Mouse (Mus musculus) neural tube, embryonic 14.5 days (tissue): ENCODE results near the gene Lsp1. TPM values are rescaled to one million over a fixed set of nuclear protein-coding genes. Genes with fewer than 3 reads are reported as not detected.

Experiments
- ATAC-seq: fragments of 200-750 bp; cut with Nextera tagmentation; 2 replicates; pipeline ENCODE4 v1.8.0; 2017; ENCODE audit warnings: low read depth, mild to moderate bottlenecking, moderate TSS enrichment, moderate library complexity
- H3K27ac ChIP-seq: fragments of 300-500 bp; sonication (generic); 2 replicates; pipeline ENCODE4 v1.5.1; 2014; ENCODE audit warnings: low read depth, mild to moderate bottlenecking, control low read depth, low read length, moderate library complexity, mixed read lengths
- H3K27me3 ChIP-seq: fragments of 300-500 bp; sonication (generic); 2 replicates; pipeline ENCODE4 v1.6.1; 2014; ENCODE audit warnings: low read length; ENCODE audit not compliant: control insufficient read depth, insufficient read depth
- H3K36me3 ChIP-seq: fragments of 300-500 bp; sonication (generic); 2 replicates; pipeline ENCODE4 v1.6.1; 2014; ENCODE audit warnings: low read length, mixed read lengths; ENCODE audit not compliant: control insufficient read depth, insufficient read depth
- H3K4me1 ChIP-seq: fragments of 300-500 bp; sonication (generic); 2 replicates; pipeline ENCODE4 v1.6.1; 2014; ENCODE audit warnings: low read length; ENCODE audit not compliant: control insufficient read depth, insufficient read depth
- H3K4me2 ChIP-seq: fragments of 300-500 bp; sonication (generic); 2 replicates; pipeline ENCODE4 v1.6.1; 2014; ENCODE audit warnings: mild to moderate bottlenecking, low read depth, low read length, control low read depth
- H3K4me3 ChIP-seq: fragments of 300-500 bp; sonication (generic); 2 replicates; pipeline ENCODE4 v1.5.1; 2014; ENCODE audit warnings: low read depth, low read length, control low read depth, mixed read lengths
- H3K9ac ChIP-seq: fragments of 300-500 bp; sonication (generic); replicated peaks from 2 replicates; pipeline ENCODE4 v1.6.1; 2014; ENCODE audit warnings: low read depth, mild to moderate bottlenecking, control low read depth, low read length, mixed read lengths
- H3K9me3 ChIP-seq: fragments of 300-500 bp; sonication (generic); 2 replicates; pipeline ENCODE4 v1.6.1; 2016; ENCODE audit warnings: low read length; ENCODE audit not compliant: control insufficient read depth
- WGBS: fragments of 180-500 bp; shearing (Covaris S2); extraction: QIAGEN DNeasy Blood & Tissue Kit; methylation state at CpG from one replicate; pipeline ENCODE4 v1.1.7; 2014; 5-methylcytosine and 5-hydroxymethylcytosine counted together
- polyA plus RNA-seq: library from polyadenylated mRNA; unstranded; fragments of >200 nt; fragmentation: Nextera tagmentation; extraction: Ambion mirVana; gene quantifications from 2 replicates; pipeline ENCODE4 v1.2.1, GENCODE M21; 2014

The Lsp1 gene
- polyA plus RNA-seq, 1 experiment from 2014 or later: 3.9 TPM

DNA sequence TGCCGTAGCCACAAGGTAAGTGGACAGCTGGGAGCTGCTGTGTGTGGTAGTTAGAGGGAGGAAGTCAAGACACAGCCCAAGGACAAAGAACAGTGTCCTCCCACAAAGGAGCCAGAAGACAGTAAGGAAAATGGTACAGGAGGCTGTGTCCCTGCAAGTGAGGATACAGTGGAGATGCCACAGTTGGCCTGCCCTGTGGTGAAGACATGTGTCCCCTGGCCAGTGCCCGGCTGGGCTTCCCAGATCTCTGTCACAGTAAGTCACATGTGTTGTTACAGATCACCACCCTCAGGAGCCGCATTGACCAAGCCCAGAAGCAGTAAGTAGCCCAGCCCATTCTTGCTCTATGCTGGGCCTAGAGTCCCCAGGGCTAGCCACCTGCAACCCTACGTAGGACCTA lies 53.4 kb downstream of the Lsp1 start:
- peaks cover 8% of the 10 kb centered on the region; the same call in 1 of the 2 replicates for H3K4me1 ChIP-seq
- no peak overlapping the region for H3K4me3 ChIP-seq
- no peaks in the 10 kb centered on the region for H3K9me3 ChIP-seq
- no peaks in the 10 kb centered on the region for H3K27me3 ChIP-seq
- H3K27ac ChIP-seq: no peak overlapping the region
- no peaks in the 10 kb centered on the region for H3K36me3 ChIP-seq
- no peak overlapping the region for H3K9ac ChIP-seq
- no peak for ATAC-seq
- WGBS: 91% methylated on average over 4 of the region's 4 CpGs
- H3K4me2 ChIP-seq: no peak overlapping the region

DNA sequence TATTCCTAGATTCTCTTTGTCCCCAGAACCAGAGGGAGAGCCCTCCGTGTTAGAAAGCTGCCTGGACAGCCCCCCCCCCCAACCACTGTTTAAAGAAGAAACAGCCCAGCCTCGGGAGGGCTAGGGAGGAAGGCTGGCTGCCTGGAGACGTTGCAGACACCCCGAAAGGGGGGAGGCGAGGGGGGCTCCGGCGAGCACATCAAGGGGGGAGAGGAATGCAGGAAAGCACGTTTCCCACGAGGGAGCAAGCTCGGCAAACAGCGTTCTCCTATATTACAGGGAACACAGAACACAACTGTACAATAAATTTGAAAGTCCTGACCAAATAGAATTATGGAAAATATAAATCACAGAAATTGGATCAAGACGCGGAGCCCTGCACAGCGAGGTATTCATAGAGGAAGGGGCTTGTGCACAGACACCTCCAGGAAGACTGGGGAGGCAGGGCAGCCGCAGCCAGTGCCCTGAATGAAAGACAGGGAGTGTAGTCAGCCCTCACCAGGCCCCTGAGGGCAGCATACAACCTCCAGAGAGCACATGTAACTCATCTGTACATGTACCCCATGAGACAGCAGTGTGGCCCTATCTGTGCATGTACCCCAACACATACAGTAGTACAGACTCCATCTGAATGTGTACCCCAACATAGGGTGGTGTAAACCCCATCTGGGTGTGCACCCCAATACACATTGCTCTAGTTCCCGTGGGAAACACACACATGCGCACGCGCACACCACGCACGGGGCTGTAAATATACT lies 55.8 kb downstream of the Lsp1 start:
- no peaks in the 10 kb centered on the region for H3K9me3 ChIP-seq
- no peaks in the 10 kb centered on the region for H3K36me3 ChIP-seq
- peak overlapping the region; percentile 21; the same call in 1 of the 2 replicates for H3K4me2 ChIP-seq
- peak overlapping the region; percentile 31; the same call in 1 of the 2 replicates for H3K27ac ChIP-seq
- ATAC-seq: peak; percentile 51
- no peak overlapping the region for H3K4me3 ChIP-seq
- H3K9ac ChIP-seq: no peak overlapping the region
- peaks cover 8% of the 10 kb centered on the region; the same call in 1 of the 2 replicates for H3K4me1 ChIP-seq
- H3K27me3 ChIP-seq: no peaks in the 10 kb centered on the region
- 41% methylated on average over 21 of the region's 21 CpGs for WGBS

DNA sequence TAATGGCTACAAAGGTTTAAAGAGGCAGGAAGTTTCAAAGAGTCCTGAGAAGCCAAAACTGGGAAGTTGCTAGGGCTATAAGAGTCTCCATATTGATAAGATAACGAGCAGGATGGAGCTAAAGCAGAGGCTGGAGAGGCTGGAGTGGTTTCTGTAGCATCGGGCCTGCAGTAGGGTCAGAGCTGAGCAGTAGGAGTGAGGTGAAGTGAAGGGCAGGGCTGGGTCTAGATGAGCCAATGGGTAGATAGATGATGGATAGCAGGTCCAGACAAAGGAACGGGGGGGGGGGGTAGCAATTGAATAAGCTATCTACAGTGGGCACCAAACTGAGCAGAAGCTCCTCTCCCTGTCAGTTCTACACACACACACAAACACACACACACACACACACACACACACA lies 56.9 kb downstream of the Lsp1 start:
- WGBS: 84% methylated on average over 3 of the region's 3 CpGs

DNA sequence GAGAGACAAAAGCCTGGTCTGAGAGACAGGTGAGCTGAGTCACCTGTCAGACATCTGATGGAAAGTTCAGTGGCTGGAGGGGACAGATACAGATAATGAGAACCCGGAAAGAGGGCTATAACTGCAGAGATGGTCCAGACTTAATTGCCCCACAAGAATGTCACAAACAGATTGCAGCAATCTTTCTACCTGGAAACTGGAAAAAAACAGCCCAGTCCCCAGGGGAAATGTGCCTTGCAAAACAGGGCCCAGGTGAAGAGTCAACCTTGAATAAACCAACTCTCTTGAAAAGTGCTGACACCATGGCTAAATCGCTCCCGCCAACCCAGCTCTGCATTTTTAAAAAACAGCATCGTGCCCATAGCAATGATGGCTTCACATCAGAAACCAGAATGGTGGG lies 59.7 kb downstream of the Lsp1 start:
- Histone ChIP-seq H3K9ac (no peak overlapping the region), H3K27me3 (no peaks in the 10 kb centered on the region), H3K4me2 (no peak overlapping the region), H3K36me3 (no peaks in the 10 kb centered on the region), H3K4me1 (peaks cover 16% of the 10 kb centered on the region; the same call in 1 of the 2 replicates), H3K4me3 (no peak overlapping the region), H3K9me3 (no peaks in the 10 kb centered on the region), H3K27ac (no peak overlapping the region)
- WGBS: 89% methylated on average over 4 of the region's 4 CpGs
- no peak for ATAC-seq

More for the DNA sequence above, 56.9 kb downstream of the Lsp1 start:
- Histone ChIP-seq H3K4me3 (no peak overlapping the region), H3K9ac (no peak overlapping the region), H3K4me1 (peaks cover 8% of the 10 kb centered on the region; the same call in 1 of the 2 replicates), H3K9me3 (no peaks in the 10 kb centered on the region), H3K27ac (no peak overlapping the region), H3K4me2 (no peak overlapping the region), H3K27me3 (no peaks in the 10 kb centered on the region), H3K36me3 (no peaks in the 10 kb centered on the region)
- no peak for ATAC-seq

DNA sequence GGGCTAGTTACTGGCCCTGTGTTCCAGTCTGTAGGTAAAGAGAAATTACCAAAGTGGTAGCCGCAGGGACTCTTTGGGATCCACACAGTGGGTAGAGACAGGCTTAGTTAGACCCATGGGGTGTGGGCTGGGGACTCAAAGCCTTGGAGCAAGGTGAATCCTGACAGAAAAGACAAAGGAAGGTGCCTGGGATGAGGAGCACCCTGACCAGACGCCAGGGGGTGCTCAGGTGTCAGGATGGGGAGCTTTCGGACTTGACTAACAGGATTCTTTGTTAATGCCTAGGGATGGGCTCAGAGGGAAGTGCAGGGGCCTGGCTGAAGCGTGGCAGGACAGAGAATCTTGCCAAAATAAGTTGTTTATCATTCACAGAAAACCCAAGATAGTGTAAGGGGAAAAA lies 61.7 kb downstream of the Lsp1 start:
- Histone ChIP-seq H3K9me3 (no peaks in the 10 kb centered on the region), H3K4me2 (no peak overlapping the region)

DNA sequence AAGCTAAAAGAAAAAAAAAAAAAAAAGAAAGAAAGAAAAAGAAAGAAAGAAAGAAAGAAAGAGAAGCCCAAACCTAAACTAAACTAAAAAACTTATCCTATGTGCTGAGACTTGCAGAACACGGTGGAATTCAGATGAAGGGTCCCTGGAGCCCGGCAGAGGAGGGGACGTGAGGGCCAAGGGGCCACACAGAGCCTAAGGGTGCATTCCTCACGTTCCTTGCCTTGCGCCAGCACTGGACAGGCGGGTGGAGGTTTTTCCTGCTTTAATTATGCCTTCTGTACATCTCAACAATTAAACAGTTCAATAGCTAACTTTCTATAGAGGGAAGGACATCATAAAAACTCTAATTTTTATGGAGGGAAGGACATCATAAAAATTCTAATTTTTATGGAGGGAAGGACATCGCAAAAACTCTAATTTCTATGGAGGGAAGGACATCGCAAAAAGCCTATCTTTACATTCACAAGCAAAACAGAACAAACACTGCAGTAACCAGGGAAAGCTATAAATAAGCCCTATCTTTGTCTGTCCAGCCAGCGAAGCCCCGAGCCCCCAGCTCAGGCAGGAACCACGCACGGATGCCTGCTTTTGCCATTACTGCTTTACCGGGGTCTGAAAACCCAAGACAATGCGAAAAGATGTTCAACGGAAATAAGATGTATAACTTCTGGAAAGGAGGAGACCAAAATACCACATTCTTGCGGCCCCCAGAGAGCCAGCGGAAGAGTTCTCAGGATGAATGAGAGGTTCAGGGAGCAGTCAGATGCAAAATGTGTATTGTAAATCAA lies 62.8 kb downstream of the Lsp1 start:
- Histone ChIP-seq H3K27ac (no peak overlapping the region; the same call in 1 of the 2 replicates), H3K4me3 (no peak overlapping the region), H3K27me3 (no peaks in the 10 kb centered on the region), H3K36me3 (no peaks in the 10 kb centered on the region), H3K9ac (no peak overlapping the region), H3K9me3 (no peaks in the 10 kb centered on the region), H3K4me1 (peaks cover 9% of the 10 kb centered on the region; the same call in 1 of the 2 replicates), H3K4me2 (peak overlapping the region; percentile 23; the same call in 1 of the 2 replicates)
- 9% methylated on average over 17 of the region's 17 CpGs for WGBS
- no peak for ATAC-seq

More for the DNA sequence above, 61.7 kb downstream of the Lsp1 start:
- ATAC-seq: no peak
- Histone ChIP-seq H3K27ac (no peak overlapping the region), H3K4me3 (no peak overlapping the region), H3K4me1 (peaks cover 9% of the 10 kb centered on the region; the same call in 1 of the 2 replicates), H3K36me3 (no peaks in the 10 kb centered on the region), H3K9ac (no peak overlapping the region), H3K27me3 (no peaks in the 10 kb centered on the region)
- WGBS: 31% methylated on average over 4 of the region's 4 CpGs

DNA sequence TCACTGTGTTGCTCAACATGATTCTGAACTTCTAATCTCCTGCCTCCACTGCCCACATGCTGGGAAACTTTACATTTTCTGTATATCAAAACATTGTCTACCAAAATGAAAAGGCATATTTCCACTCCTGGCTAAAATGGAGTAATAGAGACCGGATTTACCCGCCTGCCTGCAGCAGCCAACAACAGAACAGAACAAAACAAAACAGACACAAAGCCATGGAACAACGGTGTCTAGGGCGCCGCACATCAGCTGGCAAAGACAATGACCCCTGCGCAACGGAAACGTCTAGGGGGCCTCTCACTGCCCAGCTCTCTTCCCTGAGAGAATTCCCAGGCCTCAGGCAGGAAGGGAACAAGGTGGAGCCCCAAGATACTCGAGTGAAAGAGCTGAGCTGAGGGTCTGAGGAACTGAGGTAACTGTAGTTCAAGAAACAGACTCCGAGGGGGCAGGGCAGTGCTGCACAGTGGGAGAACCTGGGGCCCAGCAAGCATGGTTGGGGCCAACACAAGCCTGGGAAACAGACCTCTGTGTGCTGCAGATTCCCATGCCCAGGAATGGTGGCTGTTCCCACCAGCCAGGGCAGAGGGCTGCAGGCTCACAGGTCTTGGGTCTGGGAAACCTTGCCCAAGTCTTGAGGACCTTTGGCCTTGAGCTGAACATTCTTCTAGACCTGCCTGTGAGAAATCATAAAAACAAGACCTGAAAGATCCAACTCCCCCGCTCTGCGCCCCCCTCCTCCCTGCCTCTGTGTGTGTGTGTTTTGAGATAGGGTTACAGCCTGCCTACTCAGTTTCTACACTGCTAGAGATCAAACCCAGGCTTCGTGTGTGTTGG lies 65.0 kb downstream of the Lsp1 start:
- no peak overlapping the region for H3K27ac ChIP-seq

DNA sequence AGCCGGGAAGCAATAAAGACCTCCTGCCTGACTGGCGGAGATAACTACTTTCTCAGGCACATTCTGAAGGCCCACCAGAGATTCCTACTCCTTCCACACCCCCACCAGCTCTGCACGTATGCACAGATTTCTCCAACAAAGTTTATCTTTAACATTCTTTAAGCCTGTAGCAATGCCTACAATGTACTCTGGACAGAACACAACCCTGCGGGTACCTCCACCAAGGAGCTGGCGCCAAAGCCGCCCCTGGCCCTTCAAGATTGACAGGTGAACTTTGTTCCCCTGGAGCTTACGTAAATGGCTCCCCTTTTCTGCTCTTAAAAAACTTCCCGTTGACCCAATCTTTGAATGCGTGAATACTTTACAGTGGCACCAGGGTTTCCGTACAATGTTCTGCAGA lies 68.7 kb downstream of the Lsp1 start:
- no peak overlapping the region for H3K27ac ChIP-seq
- no peaks in the 10 kb centered on the region for H3K36me3 ChIP-seq
- H3K4me3 ChIP-seq: no peak overlapping the region
- no peak overlapping the region for H3K9ac ChIP-seq
- H3K4me1 ChIP-seq: peaks cover 7% of the 10 kb centered on the region; the same call in 1 of the 2 replicates
- no peak for ATAC-seq
- H3K4me2 ChIP-seq: no peak overlapping the region
- H3K9me3 ChIP-seq: no peaks in the 10 kb centered on the region
- 55% methylated on average over 10 of the region's 10 CpGs for WGBS
- no peaks in the 10 kb centered on the region for H3K27me3 ChIP-seq

More for the DNA sequence above, 65.0 kb downstream of the Lsp1 start:
- Histone ChIP-seq H3K36me3 (no peaks in the 10 kb centered on the region), H3K4me1 (peaks cover 9% of the 10 kb centered on the region; the same call in 1 of the 2 replicates), H3K9me3 (no peaks in the 10 kb centered on the region), H3K9ac (no peak overlapping the region), H3K4me3 (no peak overlapping the region), H3K4me2 (no peak overlapping the region), H3K27me3 (no peaks in the 10 kb centered on the region)
- WGBS: 23% methylated on average over 13 of the region's 13 CpGs
- no peak for ATAC-seq
